Mouse (Mus musculus) heart, embryonic 14.5 days (tissue): Measurements from ENCODE around the gene Filip1l. TPM values are rescaled to one million over a fixed set of nuclear protein-coding genes. Genes with fewer than 3 reads are reported as not detected.
A peak's percentile ranks its signal among the peaks of the same experiment; 100 is the strongest.

Experiments used
- ATAC-seq: fragments of 200-750 bp; cut with Nextera tagmentation; 2 replicates; pipeline ENCODE4 v1.8.0; 2017; ENCODE audit warnings: low read depth, moderate TSS enrichment; ENCODE audit not compliant: insufficient number of reproducible peaks, insufficient read depth, low FRiP score
- H3K27ac ChIP-seq, 2 experiments: fragments of 200-500 bp in 1 of 2; fragments of 300-500 bp in 1 of 2; sonication (generic) in 1 of 2; replicated peaks in 1 of 2; 2 replicates each; pipeline ENCODE4 v1.5.1; 2012 to 2014; ENCODE audit warnings: low read depth in 2 of 2, low read length in 2 of 2, control low read depth in 1 of 2, mild to moderate bottlenecking in 1 of 2, mixed read lengths in 1 of 2; ENCODE audit not compliant: control insufficient read depth in 1 of 2, insufficient read depth in 1 of 2
- H3K27me3 ChIP-seq: fragments of 300-500 bp; sonication (generic); 2 replicates; pipeline ENCODE4 v1.6.1; 2014; ENCODE audit warnings: mild to moderate bottlenecking, low read length, control low read depth; ENCODE audit not compliant: control insufficient read depth, insufficient read depth
- H3K36me3 ChIP-seq: fragments of 300-500 bp; sonication (generic); 2 replicates; pipeline ENCODE4 v1.6.1; 2014; ENCODE audit warnings: mild to moderate bottlenecking, control low read depth, low read length, mixed read lengths; ENCODE audit not compliant: control insufficient read depth, insufficient read depth
- H3K4me1 ChIP-seq, 2 experiments: fragments of 200-500 bp in 1 of 2; fragments of 300-500 bp in 1 of 2; sonication (generic) in 1 of 2; 2 replicates each; pipeline ENCODE4 v1.6.1; 2012 to 2014; ENCODE audit warnings: low read length in 2 of 2, control low read depth in 1 of 2, mixed read lengths in 1 of 2; ENCODE audit not compliant: control insufficient read depth in 2 of 2, insufficient read depth in 2 of 2
- H3K4me2 ChIP-seq: fragments of 300-500 bp; sonication (generic); 2 replicates; pipeline ENCODE4 v1.6.1; 2014; ENCODE audit warnings: mild to moderate bottlenecking, low read length
- H3K4me3 ChIP-seq, 2 experiments: fragments of 200-500 bp in 1 of 2; fragments of 300-500 bp in 1 of 2; sonication (generic) in 1 of 2; 2 replicates each; pipeline ENCODE4 v1.5.1; 2012 to 2014; ENCODE audit warnings: low read length in 2 of 2, mild to moderate bottlenecking in 2 of 2, control low read depth in 1 of 2, low read depth in 1 of 2, moderate library complexity in 1 of 2; ENCODE audit not compliant: control insufficient read depth in 1 of 2, insufficient read depth in 1 of 2
- H3K9ac ChIP-seq: fragments of 300-500 bp; sonication (generic); 2 replicates; pipeline ENCODE4 v1.6.1; 2014; ENCODE audit warnings: mild to moderate bottlenecking, low read length
- H3K9me3 ChIP-seq: fragments of 300-500 bp; sonication (generic); 2 replicates; pipeline ENCODE4 v1.6.1; 2016; ENCODE audit warnings: low read length, control low read depth; ENCODE audit not compliant: control insufficient read depth
- WGBS: fragments of 180-500 bp; shearing (Covaris S2); extraction: QIAGEN DNeasy Blood & Tissue Kit; methylation state at CpG from one replicate; pipeline ENCODE4 v1.1.7; 2014; 5-methylcytosine and 5-hydroxymethylcytosine counted together
- polyA plus RNA-seq: library from polyadenylated mRNA; unstranded; fragments of >200 nt; fragmentation: Nextera tagmentation; extraction: Ambion mirVana; gene quantifications from 2 replicates; pipeline ENCODE4 v1.2.1, GENCODE M21; 2014

Filip1l gene
- polyA plus RNA-seq, 1 experiment from 2014 or later, result 27.7 TPM

DNA sequence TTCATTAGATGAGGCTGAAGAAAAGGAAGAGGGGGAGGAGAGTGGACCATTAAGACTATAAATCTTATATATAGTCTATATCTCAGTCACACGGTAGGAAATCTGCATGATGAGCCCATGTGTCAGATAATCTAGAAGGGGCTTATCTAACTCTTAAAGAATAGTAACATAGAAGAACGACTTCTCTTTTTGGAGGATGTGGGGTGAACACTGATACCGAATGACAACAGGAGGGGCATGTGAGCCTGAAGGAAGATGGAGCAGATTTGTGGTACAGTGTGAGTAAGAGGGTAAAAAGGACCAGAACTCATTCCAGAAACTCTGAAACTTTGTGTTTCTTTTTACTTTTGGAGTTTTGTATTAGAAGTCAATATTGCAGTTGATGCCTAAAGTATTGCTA, 156.2 kb downstream of the Filip1l start:
- Histone ChIP-seq H3K27me3 (no peaks in the 10 kb centered on the region), H3K36me3 (no peaks in the 10 kb centered on the region), H3K4me2 (no peak overlapping the region), H3K9me3 (no peaks in the 10 kb centered on the region), H3K9ac (no peak overlapping the region), H3K4me1 (no peaks in the 10 kb centered on the region), H3K27ac (no peak overlapping the region), H3K4me3 (no peak overlapping the region)
- no peak for ATAC-seq
- WGBS, result 58% methylated on average over 3 of the region's 3 CpGs

DNA sequence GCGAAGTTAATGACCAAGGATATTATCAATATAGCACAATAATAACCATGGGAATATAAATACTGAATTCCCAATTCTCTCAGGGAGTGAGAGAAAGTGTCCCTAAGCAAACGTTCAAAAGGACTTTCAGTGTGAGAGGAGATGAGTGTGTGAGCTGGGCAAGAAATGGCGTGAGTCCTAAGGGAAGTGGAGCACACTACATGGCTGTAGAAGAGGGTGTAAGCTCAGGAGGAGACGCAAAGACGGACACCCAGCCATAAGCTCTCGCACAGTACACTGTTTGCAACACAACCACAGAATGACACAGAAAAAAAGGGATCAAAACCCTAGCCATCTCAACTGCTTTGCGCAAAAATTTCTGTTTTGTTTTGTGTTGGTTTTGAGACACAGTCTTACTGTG, 160.7 kb downstream of the Filip1l start:
- 89% methylated on average over 7 of the region's 7 CpGs for WGBS
- no peaks in the 10 kb centered on the region for H3K9me3 ChIP-seq
- ATAC-seq, result no peak

DNA sequence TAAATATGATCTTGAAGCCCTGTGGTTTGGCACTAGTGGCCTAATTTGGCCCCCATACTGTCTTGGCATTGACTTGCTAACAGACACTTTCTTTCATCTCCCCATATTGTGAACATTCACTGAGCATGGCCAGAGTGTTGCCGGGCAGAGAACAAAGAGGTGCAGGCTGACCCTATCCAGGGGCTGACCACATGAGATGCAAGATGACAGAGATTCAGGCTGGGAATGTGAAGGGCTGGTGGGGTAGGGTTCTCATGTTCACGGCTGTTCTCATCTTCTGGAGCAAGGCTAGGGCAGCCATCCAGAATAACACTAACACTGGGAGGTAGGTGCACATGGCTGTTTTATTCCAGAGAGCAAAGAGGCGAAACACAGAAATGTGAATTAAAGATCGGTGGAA, 161.5 kb downstream of the Filip1l start:
- H3K27ac ChIP-seq, result no peak overlapping the region
- H3K4me1 ChIP-seq, result peaks cover 0 to 5% of the 10 kb centered on the region in 2 experiments; a peak in 2 of 4 replicates
- no peak for ATAC-seq
- no peak overlapping the region for H3K9ac ChIP-seq
- no peaks in the 10 kb centered on the region for H3K27me3 ChIP-seq
- no peak overlapping the region for H3K4me2 ChIP-seq
- no peaks in the 10 kb centered on the region for H3K9me3 ChIP-seq
- no peaks in the 10 kb centered on the region for H3K36me3 ChIP-seq
- WGBS, result 65% methylated on average over 4 of the region's 4 CpGs
- no peak overlapping the region for H3K4me3 ChIP-seq

More for the DNA sequence above, 160.7 kb downstream of the Filip1l start:
- no peak overlapping the region for H3K9ac ChIP-seq
- no peak overlapping the region for H3K27ac ChIP-seq
- H3K4me3 ChIP-seq, result no peak overlapping the region
- no peak overlapping the region for H3K4me2 ChIP-seq
- no peaks in the 10 kb centered on the region for H3K36me3 ChIP-seq
- H3K27me3 ChIP-seq, result no peaks in the 10 kb centered on the region
- peaks cover 0 to 5% of the 10 kb centered on the region in 2 experiments; a peak in 2 of 4 replicates for H3K4me1 ChIP-seq

DNA sequence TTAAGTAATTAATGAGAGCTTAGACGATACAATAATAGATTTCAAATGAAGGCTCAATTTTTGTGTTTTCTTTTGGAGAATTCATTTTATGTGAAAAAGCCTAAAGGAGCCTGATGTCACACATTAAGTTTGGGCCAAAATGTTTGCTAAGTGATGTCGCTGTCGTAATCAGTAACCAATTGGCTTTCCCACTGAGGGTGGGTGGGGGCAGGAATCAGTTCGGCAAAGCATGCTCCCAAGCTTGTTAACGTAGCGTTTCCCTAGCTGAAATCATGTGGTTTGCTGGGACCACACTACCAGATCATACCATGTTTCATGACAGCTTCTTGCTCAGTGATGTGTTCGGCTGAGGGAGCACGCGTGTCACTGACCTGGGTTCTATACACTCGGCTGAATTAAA, 162.7 kb downstream of the Filip1l start:
- H3K4me3 ChIP-seq, result no peak overlapping the region
- no peaks in the 10 kb centered on the region for H3K36me3 ChIP-seq
- no peak for ATAC-seq
- 75% methylated on average over 10 of the region's 10 CpGs for WGBS
- H3K4me1 ChIP-seq, result peaks cover 0 to 5% of the 10 kb centered on the region in 2 experiments; a peak in 2 of 4 replicates
- no peak overlapping the region for H3K4me2 ChIP-seq
- H3K27ac ChIP-seq, result peak overlapping the region in 1 of 2 experiments; percentile 50; a peak in 3 of 4 replicates
- no peaks in the 10 kb centered on the region for H3K9me3 ChIP-seq
- H3K9ac ChIP-seq, result no peak overlapping the region
- H3K27me3 ChIP-seq, result no peaks in the 10 kb centered on the region

DNA sequence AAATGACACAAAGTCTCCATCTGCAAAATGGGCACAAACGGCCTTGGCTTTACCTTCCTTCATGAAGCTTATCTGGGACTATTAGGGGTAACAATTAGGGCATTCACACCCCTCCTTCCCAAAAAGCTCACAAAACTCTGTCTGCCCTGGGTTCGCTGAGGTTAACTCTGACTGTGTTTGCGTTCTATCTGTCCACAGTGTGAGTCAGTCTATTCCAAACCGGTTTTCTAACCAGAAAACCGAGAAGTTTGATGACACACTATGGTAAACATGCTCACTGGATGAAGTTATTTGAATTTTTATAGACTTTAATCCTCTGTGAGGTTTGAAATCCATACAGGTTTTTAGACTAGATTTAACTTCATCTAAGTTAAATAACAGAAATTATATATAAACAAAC, 172.2 kb downstream of the Filip1l start:
- no peak for ATAC-seq
- Histone ChIP-seq H3K27me3 (no peaks in the 10 kb centered on the region), H3K9me3 (no peaks in the 10 kb centered on the region), H3K4me2 (no peak overlapping the region), H3K9ac (no peak overlapping the region), H3K4me1 (peaks cover 7 to 31% of the 10 kb centered on the region in 2 experiments), H3K4me3 (no peak overlapping the region), H3K27ac (no peak overlapping the region; a peak in 1 of 4 replicates), H3K36me3 (no peaks in the 10 kb centered on the region)
- 83% methylated on average over 5 of the region's 5 CpGs for WGBS

DNA sequence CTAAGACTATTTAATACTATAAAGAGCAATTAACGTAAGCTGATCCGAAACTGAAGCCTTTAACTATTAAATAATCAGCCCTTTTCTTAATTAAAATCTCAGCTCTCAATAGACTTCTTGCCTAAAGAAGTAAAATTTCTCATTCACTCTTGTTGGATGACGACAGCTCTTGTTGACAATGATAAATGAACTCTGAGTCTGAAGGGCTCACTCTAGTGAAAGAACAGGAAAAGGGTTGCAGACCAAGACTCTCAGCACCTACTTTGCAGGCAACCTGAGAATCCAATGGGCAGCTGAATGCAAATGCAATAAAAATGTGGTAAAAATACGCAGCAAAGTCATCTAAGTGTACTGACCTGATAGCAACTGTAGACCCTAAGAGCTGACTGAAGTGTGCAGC, 172.6 kb downstream of the Filip1l start:
- Histone ChIP-seq H3K4me3 (no peak overlapping the region), H3K9me3 (no peaks in the 10 kb centered on the region), H3K4me2 (no peak overlapping the region), H3K4me1 (peaks cover 7 to 31% of the 10 kb centered on the region in 2 experiments), H3K27me3 (no peaks in the 10 kb centered on the region), H3K9ac (no peak overlapping the region), H3K27ac (no peak overlapping the region), H3K36me3 (no peaks in the 10 kb centered on the region)
- 67% methylated on average over 4 of the region's 4 CpGs for WGBS
- no peak for ATAC-seq

DNA sequence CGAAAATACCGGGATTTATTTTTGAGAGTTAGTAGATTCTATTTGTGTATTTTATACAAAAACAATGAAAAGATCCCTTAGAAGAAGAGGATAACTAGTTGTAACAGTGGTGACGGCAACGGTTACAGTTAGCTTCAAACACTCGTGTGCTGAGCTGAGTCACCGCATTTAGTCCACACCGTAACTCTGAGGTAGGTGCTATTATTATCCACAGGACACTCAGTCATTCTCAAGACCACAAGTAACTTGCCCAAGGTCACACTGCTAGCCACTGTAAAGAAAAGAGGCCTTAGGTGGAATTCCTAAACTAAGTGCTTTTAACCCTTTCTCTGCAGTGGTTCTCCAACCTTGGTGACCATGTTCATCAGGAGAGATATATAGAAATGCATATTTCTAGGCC, 174.0 kb downstream of the Filip1l start:
- no peak overlapping the region for H3K9ac ChIP-seq
- no peaks in the 10 kb centered on the region for H3K27me3 ChIP-seq
- no peak for ATAC-seq
- H3K4me3 ChIP-seq, result no peak overlapping the region
- peaks cover 7 to 34% of the 10 kb centered on the region in 2 experiments for H3K4me1 ChIP-seq
- no peaks in the 10 kb centered on the region for H3K9me3 ChIP-seq
- no peak overlapping the region for H3K4me2 ChIP-seq
- WGBS, result 48% methylated on average over 7 of the region's 7 CpGs
- peak overlapping the region; percentile 58 to 82 for H3K27ac ChIP-seq
- no peaks in the 10 kb centered on the region for H3K36me3 ChIP-seq

DNA sequence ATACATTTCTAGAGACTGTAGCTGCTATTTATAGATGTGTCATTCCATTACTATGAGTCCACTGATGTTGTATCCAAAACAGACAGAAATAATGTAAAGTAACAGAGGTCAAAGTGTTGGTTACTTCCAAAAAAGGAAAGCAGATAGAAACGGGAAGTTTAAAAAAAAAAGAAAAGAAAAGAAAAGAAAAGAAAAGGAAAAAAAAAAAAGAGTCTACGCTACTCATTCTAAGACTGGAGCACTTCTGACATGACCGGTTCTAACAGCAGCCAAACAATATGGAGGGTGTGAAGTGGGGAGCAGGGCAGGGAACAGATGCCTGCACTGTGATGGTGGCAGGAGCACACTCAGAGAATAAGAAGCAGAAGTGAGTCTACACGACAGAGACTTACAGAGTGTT, 175.6 kb downstream of the Filip1l start:
- Histone ChIP-seq H3K4me1 (peaks cover 7 to 34% of the 10 kb centered on the region in 2 experiments), H3K9me3 (no peaks in the 10 kb centered on the region), H3K4me2 (no peak overlapping the region), H3K36me3 (no peaks in the 10 kb centered on the region), H3K9ac (no peak overlapping the region), H3K27me3 (no peaks in the 10 kb centered on the region), H3K27ac (peak overlapping the region; percentile 30 to 64; a peak in 3 of 4 replicates), H3K4me3 (no peak overlapping the region)
- WGBS, result 62% methylated on average over 4 of the region's 4 CpGs
- ATAC-seq, result no peak
